Mouse (Mus musculus): ENCODE measurements around the gene Adgra3. TPM values are rescaled to one million over a fixed set of nuclear protein-coding genes. Genes with fewer than 3 reads are reported as not detected.

Adgra3 gene
- polyA plus RNA-seq, 1 experiment from 2014 or later: 34.2 TPM

DNA sequence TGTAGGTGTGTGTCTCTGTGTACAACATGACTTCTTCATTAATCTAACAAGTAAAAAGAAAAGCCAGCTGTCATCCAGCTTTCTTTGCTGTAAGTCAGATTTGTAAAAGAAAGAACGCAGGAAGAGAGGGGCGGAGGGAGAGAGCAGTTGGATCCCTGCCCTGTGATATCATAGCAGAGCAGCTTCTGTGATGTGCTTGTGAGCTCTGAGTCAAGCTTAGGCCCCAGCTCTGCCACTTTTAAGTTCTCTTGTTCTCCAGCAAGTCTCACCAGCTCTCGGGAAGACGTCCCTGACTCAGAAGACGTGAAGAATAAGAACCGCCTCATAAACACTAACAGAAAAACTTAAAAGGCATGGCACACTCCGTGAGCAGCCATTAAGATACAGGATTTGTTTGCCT is 31.8 kb downstream of the Adgra3 start:
- H3K27me3 ChIP-seq (ENCODE audit: insufficient read depth, poor library complexity, severe bottlenecking): no peaks in the 10 kb centered on the region
- H3K27ac ChIP-seq: no peak overlapping the region
- H3K36me3 ChIP-seq: peaks cover 32% of the 10 kb centered on the region
- H3K9me3 ChIP-seq: no peaks in the 10 kb centered on the region
- DNase-seq (ENCODE audit: low spot score): no peak
- no peaks in the 10 kb centered on the region for H3K4me1 ChIP-seq (replicated peaks)
- H3K4me3 ChIP-seq: no peak overlapping the region
- WGBS: 86% methylated on average over 7 of the region's 7 CpGs

DNA sequence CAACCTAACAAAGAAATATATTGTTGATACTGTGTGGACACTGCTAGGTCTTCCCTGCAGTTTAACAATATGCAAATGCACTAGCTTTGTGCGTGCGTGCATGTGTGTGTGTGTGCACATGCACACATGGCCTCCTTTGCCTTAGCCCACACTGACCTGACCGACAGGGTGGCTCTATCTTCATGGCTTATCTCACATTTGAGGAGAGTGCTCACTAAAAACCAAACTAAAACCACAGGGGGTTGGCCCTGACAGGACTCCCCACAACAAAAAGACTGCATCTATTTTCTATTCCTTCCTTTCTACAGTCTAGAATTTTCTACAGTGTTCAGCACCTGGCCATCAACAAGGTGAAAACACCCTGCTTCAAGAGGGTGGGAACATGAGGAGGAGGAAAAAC is 32.7 kb downstream of the Adgra3 start:
- no peak for DNase-seq (ENCODE audit: low spot score)
- H3K4me1 ChIP-seq (replicated peaks): no peaks in the 10 kb centered on the region
- no peak overlapping the region for H3K4me3 ChIP-seq
- H3K36me3 ChIP-seq: peaks cover 41% of the 10 kb centered on the region
- H3K27ac ChIP-seq: no peak overlapping the region
- 86% methylated on average over 3 of the region's 3 CpGs for WGBS
- no peaks in the 10 kb centered on the region for H3K27me3 ChIP-seq (ENCODE audit: insufficient read depth, poor library complexity, severe bottlenecking)
- H3K9me3 ChIP-seq: no peaks in the 10 kb centered on the region

DNA sequence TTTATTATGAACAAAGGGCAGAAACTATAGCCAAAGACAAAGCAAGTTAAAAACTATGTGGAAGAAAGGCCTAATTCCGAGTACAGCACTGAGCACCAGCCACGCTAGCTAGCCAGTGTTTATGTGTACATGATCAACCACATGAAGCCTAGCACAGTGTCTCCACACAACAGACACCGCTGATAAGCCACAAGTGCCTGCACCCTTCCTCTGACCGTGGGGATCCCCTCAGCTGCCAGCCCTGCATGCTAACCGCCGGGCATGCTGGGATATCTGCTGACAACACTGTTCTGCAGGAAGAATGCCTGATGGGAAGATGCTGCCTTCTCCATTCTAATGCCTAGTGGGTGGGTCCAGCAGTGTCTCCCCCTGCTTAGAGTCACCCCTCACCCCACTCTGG is 34.7 kb downstream of the Adgra3 start:
- Histone ChIP-seq H3K4me3 (no peak overlapping the region), H3K9me3 (no peaks in the 10 kb centered on the region), H3K4me1 (replicated peaks) (no peaks in the 10 kb centered on the region), H3K27ac (no peak overlapping the region), H3K27me3 (ENCODE audit: insufficient read depth, poor library complexity, severe bottlenecking) (no peaks in the 10 kb centered on the region), H3K36me3 (peaks cover 60% of the 10 kb centered on the region)
- DNase-seq (ENCODE audit: low spot score): no peak
- 91% methylated on average over 6 of the region's 6 CpGs for WGBS

DNA sequence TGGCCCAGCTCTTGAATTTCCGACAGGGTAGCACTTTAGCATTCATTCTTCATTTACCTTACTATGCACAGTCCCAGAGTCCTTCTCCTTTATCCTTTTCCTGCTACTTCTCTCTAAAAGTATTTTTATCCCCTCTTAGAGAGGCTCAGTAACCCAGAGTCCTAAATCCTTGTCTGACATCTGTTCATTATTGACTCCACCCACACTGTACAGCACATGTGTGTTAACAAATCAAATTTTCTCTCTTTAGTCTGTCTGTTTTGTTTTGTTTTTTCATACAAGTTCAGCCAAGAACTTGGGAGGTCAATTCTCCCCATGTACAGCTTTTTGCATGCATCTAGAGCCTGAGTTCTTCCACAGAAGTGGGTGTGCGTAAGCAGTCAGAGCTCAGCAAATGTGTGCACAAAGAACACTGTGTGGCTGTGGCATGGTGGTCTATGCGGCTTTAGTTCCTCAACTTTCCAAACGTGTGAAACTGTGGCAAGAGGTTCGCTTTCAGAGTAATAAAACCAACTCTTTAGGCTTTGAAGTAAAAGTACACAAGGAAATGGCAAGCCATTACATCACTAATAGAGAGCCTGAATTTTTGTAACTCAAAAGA is 42.7 kb downstream of the Adgra3 start:
- H3K36me3 ChIP-seq: peaks cover 72% of the 10 kb centered on the region
- no peak for DNase-seq (ENCODE audit: low spot score)
- H3K27me3 ChIP-seq (ENCODE audit: insufficient read depth, poor library complexity, severe bottlenecking): no peaks in the 10 kb centered on the region
- no peak overlapping the region for H3K4me3 ChIP-seq
- H3K27ac ChIP-seq: no peak overlapping the region
- 90% methylated on average over 5 of the region's 5 CpGs for WGBS
- no peaks in the 10 kb centered on the region for H3K4me1 ChIP-seq (replicated peaks)
- H3K9me3 ChIP-seq: no peaks in the 10 kb centered on the region

DNA sequence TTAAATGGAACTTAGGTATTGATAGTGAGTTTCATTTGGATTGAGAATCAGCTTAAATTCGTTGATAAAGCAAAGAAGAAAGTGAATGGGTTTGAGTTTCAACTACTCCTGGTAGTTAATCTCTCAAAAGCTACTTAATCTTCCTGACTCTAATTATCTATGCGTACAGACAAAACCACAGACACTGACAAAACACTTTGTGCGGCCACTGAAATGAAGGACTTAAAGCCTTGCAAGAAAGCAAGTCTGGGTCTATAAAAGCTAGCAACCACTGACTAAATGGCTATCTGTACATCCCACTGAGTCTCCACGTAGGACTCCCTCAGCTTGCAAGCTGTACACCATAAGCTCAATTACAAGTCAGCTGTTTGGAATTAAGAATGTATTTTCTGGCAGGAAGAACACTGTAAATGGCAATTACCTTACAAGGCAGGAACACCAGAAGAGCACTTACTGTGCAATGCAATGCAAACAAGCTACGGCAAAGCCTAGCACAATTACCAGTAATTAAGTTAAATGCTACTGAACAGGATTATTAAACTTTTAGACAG is 43.6 kb downstream of the Adgra3 start:
- no peak overlapping the region for H3K4me3 ChIP-seq
- no peak overlapping the region for H3K27ac ChIP-seq
- H3K36me3 ChIP-seq: peaks cover 72% of the 10 kb centered on the region
- H3K9me3 ChIP-seq: no peaks in the 10 kb centered on the region
- no peaks in the 10 kb centered on the region for H3K4me1 ChIP-seq (replicated peaks)
- H3K27me3 ChIP-seq (ENCODE audit: insufficient read depth, poor library complexity, severe bottlenecking): no peaks in the 10 kb centered on the region
- WGBS: 84% methylated on average over 5 of the region's 5 CpGs
- no peak for DNase-seq (ENCODE audit: low spot score)

DNA sequence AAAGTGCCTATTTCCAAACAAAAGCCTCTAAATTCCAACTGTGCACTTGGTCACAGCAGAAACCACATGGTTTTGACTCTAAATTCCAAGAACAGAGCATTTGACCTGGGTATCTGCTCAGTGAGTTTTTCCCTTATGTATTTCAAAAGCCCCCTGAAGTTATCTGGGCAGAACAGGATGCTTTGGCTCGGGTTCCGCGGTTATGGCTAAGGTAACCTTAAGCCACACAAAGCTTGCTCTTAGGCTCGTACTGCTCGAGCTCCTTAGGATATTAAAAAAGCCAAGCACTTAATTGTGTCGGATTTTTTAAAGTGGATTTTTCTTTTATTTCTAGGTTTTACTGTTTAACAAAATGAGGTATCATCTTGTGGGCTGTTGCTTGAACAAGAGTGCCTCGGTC is 44.1 kb downstream of the Adgra3 start:
- DNase-seq (ENCODE audit: low spot score): no peak
- 79% methylated on average over 7 of the region's 7 CpGs for WGBS
- Histone ChIP-seq H3K4me1 (replicated peaks) (no peaks in the 10 kb centered on the region), H3K27me3 (ENCODE audit: insufficient read depth, poor library complexity, severe bottlenecking) (no peaks in the 10 kb centered on the region), H3K27ac (no peak overlapping the region), H3K36me3 (peaks cover 72% of the 10 kb centered on the region), H3K4me3 (no peak overlapping the region), H3K9me3 (no peaks in the 10 kb centered on the region)

DNA sequence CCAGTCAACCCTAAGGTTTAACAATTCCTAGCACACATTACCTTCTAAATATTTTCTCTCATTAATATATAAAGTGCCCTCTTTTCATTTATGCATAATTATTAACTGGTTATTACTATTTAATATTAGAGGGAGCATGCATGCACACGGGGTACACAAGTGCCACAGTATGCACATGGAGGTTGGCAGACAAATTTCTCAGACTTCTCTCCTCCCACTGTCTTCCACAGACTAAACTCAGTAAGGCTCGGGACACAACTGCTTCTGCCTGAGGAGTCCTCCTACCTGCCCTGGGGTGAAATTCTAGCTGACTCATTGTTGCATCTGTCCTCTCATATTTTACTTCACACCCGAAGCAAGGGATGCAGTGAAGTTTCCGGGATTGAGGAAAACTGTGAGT is 44.8 kb downstream of the Adgra3 start:
- Histone ChIP-seq H3K9me3 (no peaks in the 10 kb centered on the region), H3K27ac (no peak overlapping the region), H3K36me3 (peaks cover 73% of the 10 kb centered on the region), H3K4me1 (replicated peaks) (no peaks in the 10 kb centered on the region), H3K27me3 (ENCODE audit: insufficient read depth, poor library complexity, severe bottlenecking) (no peaks in the 10 kb centered on the region), H3K4me3 (no peak overlapping the region)
- no peak for DNase-seq (ENCODE audit: low spot score)
- 82% methylated on average over 4 of the region's 4 CpGs for WGBS

DNA sequence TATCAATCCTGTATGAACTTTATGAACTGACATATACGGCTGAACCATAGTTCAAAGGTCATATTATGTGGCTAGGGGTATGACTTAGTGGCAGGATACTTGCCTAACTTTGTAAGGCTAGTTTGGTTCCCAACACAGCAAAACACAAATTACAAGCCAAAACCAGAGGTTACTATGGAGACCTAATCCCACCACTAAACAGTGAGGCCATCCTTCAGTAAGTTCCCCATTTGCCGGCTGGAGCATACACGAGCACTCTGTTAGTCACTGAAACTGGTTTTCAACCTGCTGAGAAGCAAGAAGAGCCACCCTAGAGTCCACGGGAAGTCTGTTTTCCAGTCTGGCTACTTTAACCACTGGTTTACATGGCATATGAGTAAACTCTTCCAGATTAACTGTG is 50.0 kb downstream of the Adgra3 start:
- WGBS: 74% methylated on average over 4 of the region's 4 CpGs
- Histone ChIP-seq H3K36me3 (peaks cover 76% of the 10 kb centered on the region), H3K9me3 (no peaks in the 10 kb centered on the region), H3K27ac (no peak overlapping the region), H3K4me3 (no peak overlapping the region), H3K27me3 (ENCODE audit: insufficient read depth, poor library complexity, severe bottlenecking) (no peaks in the 10 kb centered on the region), H3K4me1 (replicated peaks) (no peaks in the 10 kb centered on the region)
- no peak for DNase-seq (ENCODE audit: low spot score)

DNA sequence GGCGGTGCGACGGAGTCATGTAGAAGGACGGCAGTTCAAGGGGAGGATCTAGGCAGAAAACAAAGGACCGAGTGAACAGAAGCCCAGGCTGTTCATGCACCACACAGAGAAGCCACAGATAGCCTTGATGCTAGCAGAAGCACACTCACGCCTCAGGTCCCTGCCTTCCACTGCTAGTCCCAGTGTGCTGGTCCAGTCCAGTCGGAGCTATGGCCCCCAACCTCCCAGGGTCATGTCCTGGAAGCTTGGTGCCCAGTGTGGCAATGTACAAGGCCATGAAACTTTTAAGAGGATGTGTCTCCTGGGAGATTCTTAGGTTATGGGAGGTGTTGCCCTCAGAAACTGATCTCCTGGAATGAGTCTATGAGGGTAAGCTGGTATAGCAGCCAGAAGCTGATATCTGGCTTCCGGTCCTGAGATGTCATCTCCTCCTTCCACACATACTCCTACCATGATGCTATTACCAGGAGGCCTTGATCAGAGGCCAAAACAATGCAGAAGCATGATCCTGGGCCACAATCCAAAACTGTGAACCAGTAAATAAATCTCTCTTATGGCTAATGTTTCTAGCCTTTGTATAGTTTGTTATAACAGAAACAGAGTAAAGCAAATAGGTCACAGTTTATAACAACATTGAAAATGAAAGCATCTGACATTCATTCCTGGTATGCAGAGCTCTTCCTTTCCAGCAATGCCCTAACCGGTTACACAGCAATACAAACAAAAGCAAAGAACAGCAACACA is 51.7 kb downstream of the Adgra3 start:
- Histone ChIP-seq H3K36me3 (peaks cover 69% of the 10 kb centered on the region), H3K9me3 (no peaks in the 10 kb centered on the region), H3K4me3 (no peak overlapping the region), H3K4me1 (replicated peaks) (no peaks in the 10 kb centered on the region), H3K27ac (no peak overlapping the region), H3K27me3 (ENCODE audit: insufficient read depth, poor library complexity, severe bottlenecking) (no peaks in the 10 kb centered on the region)
- WGBS: 88% methylated on average over 9 of the region's 9 CpGs
- DNase-seq (ENCODE audit: low spot score): no peak

DNA sequence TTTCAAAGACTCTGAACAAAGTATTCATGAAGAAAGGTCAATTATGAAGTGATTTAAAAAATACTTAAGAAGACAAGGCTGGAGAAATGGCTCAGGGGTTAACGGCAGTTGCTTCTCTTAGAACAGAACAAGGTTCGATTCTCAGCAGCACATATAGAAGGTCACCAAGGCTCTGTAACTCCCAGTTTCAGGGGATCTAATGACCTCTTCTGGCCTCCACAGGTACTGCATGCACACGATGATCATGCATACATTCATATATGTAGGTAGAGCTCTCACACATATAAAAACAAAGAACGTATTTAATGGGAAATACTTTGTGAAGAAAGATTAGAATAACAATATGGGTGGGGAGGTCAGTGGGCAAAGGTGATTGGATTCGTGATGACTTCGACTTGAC is 56.5 kb downstream of the Adgra3 start:
- H3K27ac ChIP-seq: no peak overlapping the region
- no peaks in the 10 kb centered on the region for H3K9me3 ChIP-seq
- peaks cover 83% of the 10 kb centered on the region for H3K36me3 ChIP-seq
- H3K4me3 ChIP-seq: no peak overlapping the region
- H3K27me3 ChIP-seq (ENCODE audit: insufficient read depth, poor library complexity, severe bottlenecking): no peaks in the 10 kb centered on the region
- DNase-seq (ENCODE audit: low spot score): peak; percentile 15
- no peaks in the 10 kb centered on the region for H3K4me1 ChIP-seq (replicated peaks)
- 88% methylated on average over 6 of the region's 6 CpGs for WGBS

DNA sequence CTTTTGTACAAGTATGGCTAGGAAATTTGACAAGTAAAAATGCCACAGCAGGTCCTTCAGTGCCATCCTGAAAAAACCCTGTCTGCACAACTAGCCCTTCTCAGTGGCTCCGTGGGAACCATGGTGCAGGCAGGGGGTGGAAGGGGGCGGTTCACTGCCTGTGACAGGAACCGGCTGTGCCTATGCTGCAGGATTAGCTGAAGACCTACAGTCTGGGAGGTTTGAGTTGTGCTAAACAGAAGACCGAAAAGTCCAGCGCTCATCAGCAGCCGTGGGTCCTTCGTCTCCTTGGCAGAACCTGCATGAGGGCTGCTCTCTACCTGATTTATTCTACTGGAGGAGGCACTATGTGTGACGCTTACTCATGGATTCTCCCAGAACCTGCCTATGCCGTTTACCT is 59.0 kb downstream of the Adgra3 start:
- WGBS: 82% methylated on average over 9 of the region's 9 CpGs
- Histone ChIP-seq H3K36me3 (peaks cover 84% of the 10 kb centered on the region), H3K4me3 (no peak overlapping the region), H3K27me3 (ENCODE audit: insufficient read depth, poor library complexity, severe bottlenecking) (no peaks in the 10 kb centered on the region), H3K4me1 (replicated peaks) (no peaks in the 10 kb centered on the region), H3K27ac (no peak overlapping the region), H3K9me3 (no peaks in the 10 kb centered on the region)
- no peak for DNase-seq (ENCODE audit: low spot score)

DNA sequence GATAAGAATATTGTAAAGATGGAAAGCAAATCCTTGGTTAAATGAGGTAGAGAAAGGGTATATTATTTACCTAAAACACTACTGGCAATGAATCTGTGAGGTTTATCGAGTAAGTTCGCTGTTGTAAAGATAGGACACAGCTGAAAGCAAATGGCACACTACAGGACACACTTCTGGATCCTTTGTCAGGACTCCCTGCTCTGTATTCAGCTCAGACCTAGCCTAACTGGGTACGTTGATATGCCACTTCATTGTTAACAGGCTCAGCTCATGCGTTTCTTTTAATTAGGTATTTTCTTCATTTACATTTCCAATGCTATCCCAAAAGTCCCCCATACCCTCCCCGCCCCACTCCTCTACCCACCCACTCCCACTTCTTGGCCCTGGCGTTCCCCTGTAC is 61.8 kb downstream of the Adgra3 start:
- Histone ChIP-seq H3K4me3 (no peak overlapping the region), H3K27ac (no peak overlapping the region), H3K27me3 (ENCODE audit: insufficient read depth, poor library complexity, severe bottlenecking) (no peaks in the 10 kb centered on the region), H3K36me3 (peaks cover 87% of the 10 kb centered on the region), H3K4me1 (replicated peaks) (no peaks in the 10 kb centered on the region), H3K9me3 (no peaks in the 10 kb centered on the region)
- DNase-seq (ENCODE audit: low spot score): no peak
- WGBS: 88% methylated on average over 6 of the region's 6 CpGs

DNA sequence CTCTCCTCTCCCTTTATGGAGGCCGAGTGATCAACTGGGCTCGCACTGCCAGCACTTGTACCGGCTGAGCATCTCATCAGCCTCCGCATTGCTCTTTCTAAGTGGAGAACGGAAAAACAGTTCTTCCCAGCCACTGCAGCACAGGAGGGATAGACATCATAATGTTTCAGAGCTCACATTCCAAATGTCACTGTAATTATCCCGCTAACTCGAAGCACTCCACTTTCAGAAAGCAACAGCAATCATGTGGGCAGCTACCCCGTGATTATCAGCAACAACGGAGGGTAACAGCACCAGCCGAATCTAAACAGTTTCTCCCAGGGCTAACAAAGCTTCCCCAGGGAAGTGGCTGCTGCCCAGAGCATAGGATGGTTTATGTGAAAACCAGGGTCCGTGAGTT is 62.3 kb downstream of the Adgra3 start:
- DNase-seq (ENCODE audit: low spot score): no peak
- 86% methylated on average over 11 of the region's 11 CpGs for WGBS
- Histone ChIP-seq H3K27ac (no peak overlapping the region), H3K36me3 (peaks cover 89% of the 10 kb centered on the region), H3K9me3 (no peaks in the 10 kb centered on the region), H3K27me3 (ENCODE audit: insufficient read depth, poor library complexity, severe bottlenecking) (no peaks in the 10 kb centered on the region), H3K4me3 (no peak overlapping the region), H3K4me1 (replicated peaks) (no peaks in the 10 kb centered on the region)

Data from hindbrain, embryonic 10.5 days (tissue).